Mouse (Mus musculus) megakaryocyte, adult 5-6 weeks (primary cell): ENCODE measurements around the gene Smarcb1. TPM values are rescaled to one million over a fixed set of nuclear protein-coding genes. Genes with fewer than 3 reads are reported as not detected.
"Not testable (repeated sequence)": the region's sequence is repeated elsewhere in the genome, so short reads cannot be mapped to it uniquely, and the experiment has no call there.

ENCODE experiments used
- ATAC-seq: 2 replicates; pipeline ENCODE4 v1.8.0; 2016; ENCODE audit warnings: mild to moderate bottlenecking, inconsistent platforms; ENCODE audit not compliant: poor library complexity, severe bottlenecking
- total RNA-seq, 2 experiments: library from RNA; stranded (forward) in 1 of 2; stranded (reverse) in 1 of 2; fragments of 153-499, 151-499 nt in 1 of 2; fragments of 221-1000, 200-1000 nt in 1 of 2; gene quantifications; 2 replicates each; pipeline versions ENCODE4 v1.2.3 to v1.2.4; 2015 to 2017

The Smarcb1 gene
- total RNA-seq, 2 experiments from 2014 or later, result 46.2 to 48.4 TPM

- ATAC-seq, result peak; percentile 98
Observed at GRCm38 (mm10) chr10:75893089-75893750, 28.2 kb downstream of the Smarcb1 start, which contains the start of gene Derl3. TSS of gene Derl3 (plus strand) at chr10:75893413.

DNA sequence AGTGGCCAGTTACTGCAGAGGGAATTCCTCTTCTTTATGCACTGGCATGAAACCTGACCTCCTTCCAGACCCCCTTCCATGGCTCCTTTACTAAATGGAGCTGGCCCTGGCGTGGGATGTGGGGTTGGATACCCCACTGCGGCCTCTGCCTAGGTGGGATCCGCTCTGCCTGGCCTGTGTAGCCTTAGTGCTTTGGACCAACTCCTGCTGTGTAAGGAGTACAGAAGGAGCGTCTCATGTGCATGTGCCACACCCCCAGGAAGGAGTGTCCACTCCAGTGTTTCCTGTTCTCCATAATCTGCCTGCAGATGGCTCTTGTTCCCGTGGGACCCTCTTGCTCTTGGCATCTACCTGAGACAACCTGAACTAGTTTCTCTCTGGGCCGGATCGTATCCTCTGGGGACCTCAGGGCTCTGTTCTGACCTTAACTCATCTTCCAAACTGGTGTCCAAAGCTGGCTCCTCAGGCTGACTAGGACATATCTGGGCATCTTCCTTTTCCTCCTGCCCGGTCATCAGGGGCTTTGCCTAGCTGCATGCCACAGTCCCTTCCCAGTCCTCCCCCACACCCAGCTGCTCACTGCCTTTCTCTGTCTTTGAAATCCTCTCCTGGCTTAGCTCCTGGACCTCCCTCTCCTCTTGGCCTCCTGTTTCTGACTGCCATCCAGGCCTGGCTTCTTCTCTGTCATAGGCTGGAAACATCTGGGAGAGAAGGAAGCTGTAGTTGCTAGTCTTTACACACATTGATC lies 31.8 kb downstream of the Smarcb1 start:
- no peak for ATAC-seq

- not testable (repeated sequence) for ATAC-seq
Observed at GRCm38 (mm10) chr10:75887504-75887903, 33.9 kb downstream of the Smarcb1 start.

GRCm38 (mm10) chr10:75884742-75885141 lies 36.7 kb downstream of the Smarcb1 start:
- no peak for ATAC-seq

DNA sequence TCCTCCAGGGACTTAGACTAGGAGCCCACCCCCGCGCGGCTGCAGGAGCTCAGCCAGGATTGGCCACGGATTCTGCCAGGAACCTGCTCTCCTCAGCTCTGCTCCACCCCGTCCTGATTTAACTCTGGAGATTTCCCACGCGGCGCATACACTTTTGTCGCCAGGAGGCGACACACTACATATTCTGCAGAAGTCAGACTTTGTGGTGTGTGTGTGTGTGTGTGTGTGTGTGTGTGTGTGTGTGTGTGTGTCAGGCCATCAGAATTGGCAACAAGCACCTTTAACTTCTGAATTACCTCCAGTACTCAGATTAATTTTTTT lies 38.2 kb downstream of the Smarcb1 start:
- peak; percentile 68 for ATAC-seq

- no peak for ATAC-seq
Observed at GRCm38 (mm10) chr10:75882433-75883231, 38.8 kb downstream of the Smarcb1 start.

- no peak for ATAC-seq
Observed at GRCm38 (mm10) chr10:75881578-75882432, 39.6 kb downstream of the Smarcb1 start.

- no peak for ATAC-seq
Observed at GRCm38 (mm10) chr10:75880771-75881577, 40.4 kb downstream of the Smarcb1 start.

DNA sequence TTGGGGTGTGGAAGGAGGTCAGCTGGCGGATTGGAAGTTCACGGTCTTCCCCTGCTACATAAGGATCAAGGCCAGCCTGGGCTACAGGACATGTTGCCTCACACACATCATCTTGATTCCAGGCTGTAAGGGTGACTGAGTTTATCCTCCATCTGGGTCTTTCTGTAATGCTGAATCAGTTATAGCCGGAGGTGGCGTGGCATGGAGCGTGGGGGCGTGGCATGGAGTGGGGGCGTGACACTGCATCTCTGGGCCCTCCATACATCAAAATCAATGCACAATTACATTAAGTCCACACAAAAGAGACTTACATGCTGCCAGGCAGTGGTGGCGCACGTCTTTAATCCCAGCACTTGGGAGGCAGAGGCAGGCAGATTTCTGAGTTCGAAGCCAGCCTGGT lies 41.1 kb downstream of the Smarcb1 start:
- no peak for ATAC-seq

DNA sequence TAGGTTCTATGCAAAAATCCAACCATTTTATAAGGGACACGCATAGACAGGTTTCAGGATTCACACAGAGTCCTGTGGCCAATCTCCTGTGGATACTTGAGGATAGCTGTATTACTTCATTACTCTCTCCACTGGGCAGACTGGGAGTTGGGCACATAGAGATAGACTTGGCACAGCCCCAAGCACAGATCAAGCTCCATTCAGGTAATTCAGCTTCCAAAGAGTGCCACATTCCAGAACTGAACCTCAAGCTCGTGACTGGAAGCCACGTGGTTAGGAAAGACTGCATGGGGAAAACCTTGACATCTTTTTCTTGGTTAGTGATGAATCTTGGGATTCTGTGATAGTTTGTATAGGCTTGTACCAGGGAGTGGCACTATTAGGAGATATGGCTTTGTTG lies 42.6 kb downstream of the Smarcb1 start:
- ATAC-seq, result no peak

GRCm38 (mm10) chr10:75873543-75874170 lies 47.8 kb downstream of the Smarcb1 start:
- no peak for ATAC-seq

DNA sequence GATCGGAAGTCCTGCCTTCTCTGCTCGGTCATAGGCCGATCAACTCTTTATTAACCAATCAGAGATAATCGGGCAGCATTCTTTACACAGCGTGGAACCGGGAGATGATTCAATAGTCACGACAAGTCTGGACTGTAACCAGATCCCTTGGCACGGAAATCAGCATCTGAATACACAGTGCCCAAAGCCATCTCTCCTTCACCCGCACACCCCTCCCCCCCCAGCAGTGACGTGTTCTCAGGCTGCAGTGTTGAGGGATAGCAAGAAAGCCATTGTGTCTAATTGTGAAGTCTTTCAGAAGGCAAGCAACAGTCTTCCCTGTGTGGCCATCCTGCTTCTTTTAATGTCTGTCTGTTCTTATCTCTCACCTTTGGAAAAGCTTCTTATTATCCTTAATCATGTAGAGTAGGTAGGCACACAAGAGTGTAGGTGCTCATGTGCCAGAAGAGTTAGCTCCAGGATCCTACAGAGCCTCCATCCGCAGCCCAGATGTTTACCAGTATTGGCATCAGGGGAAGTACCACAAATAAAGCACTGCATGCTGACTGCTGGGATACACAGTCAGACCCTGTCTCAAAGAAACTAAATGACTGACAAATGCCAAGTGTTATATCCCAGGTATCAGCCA lies 48.4 kb downstream of the Smarcb1 start:
- peak; percentile 35; the same call in 1 of the 2 replicates for ATAC-seq

DNA sequence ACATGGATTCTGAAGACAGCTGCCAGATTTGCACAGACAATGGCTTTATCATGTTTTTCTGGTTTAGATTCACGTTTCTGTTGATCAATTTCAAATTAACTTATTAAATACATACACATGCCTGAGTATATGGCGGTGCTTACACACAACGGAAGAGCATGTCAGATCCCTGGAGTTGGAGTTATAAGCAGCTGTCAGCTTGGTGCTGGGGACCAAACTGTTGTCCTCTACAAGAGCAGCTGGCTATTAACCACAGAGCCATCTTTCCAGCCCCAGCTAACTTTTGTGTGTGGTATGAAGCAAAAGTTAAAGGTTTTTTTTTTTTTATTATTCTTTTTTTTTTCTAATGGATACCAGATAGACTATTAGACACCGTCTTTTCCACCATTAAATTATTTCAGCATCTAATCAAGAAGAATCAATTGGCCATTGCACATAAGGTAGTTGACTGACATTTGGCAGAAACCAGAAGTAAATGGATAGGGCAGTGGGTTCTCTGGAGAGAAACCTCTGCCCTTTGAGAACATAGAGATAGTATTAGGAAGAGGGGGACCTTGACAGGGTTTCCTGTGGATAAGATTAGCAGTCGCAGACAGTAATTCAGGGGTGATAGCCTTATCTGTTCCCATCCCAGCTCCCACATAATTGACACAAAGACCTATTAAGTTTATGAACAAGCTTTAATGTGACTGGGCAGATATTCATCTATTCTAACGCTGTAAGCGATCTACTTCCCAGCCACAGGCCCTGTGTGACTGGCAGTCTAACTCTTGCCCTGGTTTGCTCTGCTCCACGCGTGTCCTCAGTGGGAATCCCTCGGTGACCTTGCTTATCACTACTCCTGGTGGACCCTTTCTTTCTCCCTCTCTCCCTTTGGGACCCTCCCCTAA lies 49.1 kb downstream of the Smarcb1 start:
- ATAC-seq, result peak; percentile 7; the same call in 1 of the 2 replicates

- ATAC-seq, result no peak
Observed at GRCm38 (mm10) chr10:75861587-75861986, 59.8 kb downstream of the Smarcb1 start.

DNA sequence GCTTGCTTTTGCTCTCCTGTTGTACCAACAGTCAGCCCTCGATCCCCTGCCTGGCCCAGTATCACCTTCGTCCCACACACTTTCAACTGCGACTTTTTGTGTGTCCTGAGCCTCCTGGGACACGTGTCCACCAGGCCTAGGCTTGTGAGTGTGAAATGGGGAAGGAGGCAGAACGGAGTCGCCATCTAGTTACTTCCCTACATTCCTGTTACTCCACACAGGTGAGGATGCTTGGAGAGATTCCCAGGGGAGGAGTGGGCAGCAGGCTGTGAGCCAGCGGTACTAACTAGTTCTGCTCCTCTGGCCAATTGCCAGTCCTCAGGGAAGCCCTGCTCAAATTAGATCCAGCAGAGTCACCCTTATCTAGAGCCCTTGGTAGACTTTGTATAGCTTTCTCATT lies 60.7 kb downstream of the Smarcb1 start:
- ATAC-seq, result peak; percentile 28; the same call in 1 of the 2 replicates

- peak; percentile 97 for ATAC-seq
Observed at GRCm38 (mm10) chr10:75859786-75860470, 61.5 kb downstream of the Smarcb1 start, which contains the start of gene Mif. TSS of gene Mif (minus strand) at chr10:75860240.

DNA sequence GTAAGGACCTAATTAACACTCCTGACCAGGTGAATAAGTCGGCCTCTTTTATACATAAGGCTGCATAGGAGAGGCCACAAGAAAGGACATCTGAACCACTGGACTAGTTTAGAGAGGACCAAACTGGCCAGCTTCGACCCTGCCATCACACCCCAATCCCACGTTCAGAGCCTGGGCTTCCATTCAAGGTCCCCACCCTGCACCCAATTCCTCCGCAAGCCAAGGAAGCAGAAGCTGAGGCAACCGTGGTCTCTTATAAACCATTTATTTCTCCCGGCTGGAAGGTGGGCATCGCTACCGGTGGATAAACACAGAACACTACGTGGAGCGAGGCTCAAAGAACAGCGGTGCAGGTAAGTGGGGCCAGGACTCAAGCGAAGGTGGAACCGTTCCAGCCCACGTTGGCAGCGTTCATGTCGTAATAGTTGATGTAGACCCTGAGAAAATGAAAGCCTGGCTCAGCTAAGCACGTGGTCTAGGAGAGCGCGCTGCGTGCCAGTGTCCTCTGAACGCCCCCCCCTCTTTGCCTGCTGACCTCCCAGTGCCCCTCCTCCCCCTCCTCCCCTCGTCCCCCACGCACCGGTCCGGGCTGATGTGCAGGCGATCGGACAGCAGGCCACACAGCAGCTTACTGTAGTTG lies 62.2 kb downstream of the Smarcb1 start:
- ATAC-seq, result 0 out of 2 replicates have a peak, but pooled peaks have one; percentile 1
